Mouse (Mus musculus): ENCODE measurements around the gene Kdr.

DNA sequence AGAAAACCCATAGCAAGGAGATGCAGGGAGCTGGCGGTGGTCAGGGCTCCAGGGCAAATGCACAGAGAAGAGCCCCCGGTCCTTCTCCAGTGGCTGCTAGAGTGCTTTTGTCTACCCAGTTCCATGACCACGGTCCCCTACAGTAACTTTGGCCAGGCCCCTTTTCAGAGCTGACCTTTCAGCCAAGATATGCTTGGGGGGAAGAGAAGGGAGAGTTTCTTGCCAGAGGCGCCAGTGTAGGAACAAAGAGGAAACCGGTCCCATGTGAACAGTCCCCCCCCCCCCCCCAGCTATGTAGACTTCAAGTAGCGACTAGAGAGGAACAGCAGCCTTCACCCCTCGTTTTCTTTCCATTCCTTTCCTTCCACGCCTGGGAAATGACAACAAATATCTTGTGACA lies 850 bp upstream of the Kdr start:
- TF ChIP-seq CTCF (IDR thresholded peaks at IDR 0.05; ENCODE audit: low read depth, low read length) (no peak), GATA1 (IDR thresholded peaks at IDR 0.05; ENCODE audit: borderline replicate concordance, low read length) (no peak), TAL1 (conservative IDR thresholded peaks at IDR 0.05; ENCODE audit: low read depth, low read length) (no peak)
